Mouse (Mus musculus) hematopoietic stem cell, adult 5-6 weeks (primary cell): ENCODE measurements around the gene Fis1. TPM values are rescaled to one million over a fixed set of nuclear protein-coding genes. Genes with fewer than 3 reads are reported as not detected.
A peak's percentile ranks its signal among the peaks of the same experiment; 100 is the strongest.

Source experiments
- ATAC-seq, 2 experiments: fragments of 125-278 bp in 1 of 2; replicated peaks in 1 of 2; 2 replicates each; pipeline ENCODE4 v1.8.0; 2016 to 2017; ENCODE audit warnings: inconsistent platforms in 2 of 2, mild to moderate bottlenecking in 2 of 2, moderate number of reproducible peaks in 2 of 2, low read depth in 1 of 2, moderate TSS enrichment in 1 of 2; ENCODE audit not compliant: low FRiP score in 2 of 2, poor library complexity in 2 of 2, severe bottlenecking in 2 of 2, insufficient read depth in 1 of 2, low TSS enrichment in 1 of 2
- total RNA-seq: library from RNA; stranded (forward); fragments of 172-1452, 232-1000 nt; gene quantifications from 2 replicates; pipeline ENCODE4 v1.2.3, GENCODE M21; 2017

The Fis1 gene
- total RNA-seq, 1 experiment from 2014 or later: 56.8 TPM

GRCm38 (mm10) chr5:136988420-136988819 is 35.3 kb downstream of the Fis1 start:
- no peak; a peak in 1 of 4 replicates for ATAC-seq

- no peak for ATAC-seq
Observed at GRCm38 (mm10) chr5:136989801-136990200, 36.7 kb downstream of the Fis1 start.

GRCm38 (mm10) chr5:136999449-136999848 is 46.4 kb downstream of the Fis1 start:
- no peak for ATAC-seq

GRCm38 (mm10) chr5:137000612-137001011 is 47.5 kb downstream of the Fis1 start:
- ATAC-seq: no peak

GRCm38 (mm10) chr5:137007276-137007675 is 54.2 kb downstream of the Fis1 start:
- no peak for ATAC-seq

GRCm38 (mm10) chr5:137009988-137010387 is 56.9 kb downstream of the Fis1 start:
- ATAC-seq: peak; percentile 49 to 51; a peak in 1 of 4 replicates

- no peak for ATAC-seq
Observed at GRCm38 (mm10) chr5:137012401-137012950, 59.4 kb downstream of the Fis1 start.

Other genes with a start within 250 kb of the Fis1 start
- not detected in 2 replicates for gene Col26a1, start 70.1 kb upstream of the Fis1 start, total RNA-seq
- 7.3 and 12.8 TPM in 2 replicates for gene Ift22, start 45.1 kb upstream of the Fis1 start, total RNA-seq
- gene Cldn15, start 13.3 kb downstream of the Fis1 start, total RNA-seq: 0.40 and 9.1 TPM in 2 replicates
- gene Plod3, start 33.7 kb downstream of the Fis1 start, total RNA-seq: 33.3 and 37.8 TPM in 2 replicates
- 14.8 and 38.6 TPM in 2 replicates for gene Znhit1, start 34.7 kb downstream of the Fis1 start, total RNA-seq
- 0.10 TPM in 1 of 2 replicates, not detected in the other for gene Vgf, start 73.1 kb downstream of the Fis1 start, total RNA-seq
- 39.7 and 42.4 TPM in 2 replicates for gene Ap1s1, start 92.9 kb downstream of the Fis1 start, total RNA-seq
- gene Serpine1, start 119.0 kb downstream of the Fis1 start, total RNA-seq: not detected in 2 replicates
- 35.8 and 48.8 TPM in 2 replicates for gene Trim56, start 162.9 kb downstream of the Fis1 start, total RNA-seq
- 0.89 TPM in 1 of 2 replicates, not detected in the other for gene Muc3, start 196.0 kb downstream of the Fis1 start, total RNA-seq